Mouse (Mus musculus) T-helper 2 cell (primary cell): ENCODE data around the gene Nob1.

Experiments
- in situ Hi-C: fragments of 300-600 bp; cut with MboI, MseI; formaldehyde crosslinking; loops from one replicate; pipeline ENCODE4 v1.15.1; 2025; ENCODE audit warnings: high pct_unique_total_duplicates

Gene Nob1

GRCm38 (mm10) chr8:107424597-107425229 is at the start of gene Nob1:
Gene Nob1, minus strand, starts transcription at chr8:107425051.
- in situ Hi-C loops = no loop called here

GRCm38 (mm10) chr8:107473369-107473768 is 48.5 kb upstream of the Nob1 start:
- in situ Hi-C loops = no loop called here

- in situ Hi-C loops = no loop called here
Observed at GRCm38 (mm10) chr8:107472403-107473100, 47.7 kb upstream of the Nob1 start.

- in situ Hi-C loops = no loop called here
Observed at GRCm38 (mm10) chr8:107470302-107470701, 45.5 kb upstream of the Nob1 start.

- in situ Hi-C loops = no loop called here
Observed at GRCm38 (mm10) chr8:107468811-107469302, 44.0 kb upstream of the Nob1 start.

- in situ Hi-C loops = no loop called here
Observed at GRCm38 (mm10) chr8:107466642-107467041, 41.8 kb upstream of the Nob1 start.

GRCm38 (mm10) chr8:107465332-107465990 is 40.6 kb upstream of the Nob1 start:
- in situ Hi-C loops = no loop called here

GRCm38 (mm10) chr8:107462423-107462822 is 37.6 kb upstream of the Nob1 start:
- in situ Hi-C loops = no loop called here

- in situ Hi-C loops = no loop called here
Observed at GRCm38 (mm10) chr8:107458281-107458680, 33.4 kb upstream of the Nob1 start.

- in situ Hi-C loops = no loop called here
Observed at GRCm38 (mm10) chr8:107457725-107458124, 32.9 kb upstream of the Nob1 start.

- in situ Hi-C loops = no loop called here
Observed at GRCm38 (mm10) chr8:107455268-107455667, 30.4 kb upstream of the Nob1 start.

- in situ Hi-C loops = loop anchor here (5.0 kb wide), 2 partner anchors 56 to 119 kb away; no protein-coding TSS in a partner anchor
Observed at GRCm38 (mm10) chr8:107453386-107453785, 28.5 kb upstream of the Nob1 start.

- in situ Hi-C loops = loop anchor here (5.0 kb wide), 2 partner anchors 54 to 121 kb away; no protein-coding TSS in a partner anchor
Observed at GRCm38 (mm10) chr8:107451414-107452066, 26.7 kb upstream of the Nob1 start.

GRCm38 (mm10) chr8:107449655-107450054 is 24.8 kb upstream of the Nob1 start:
- in situ Hi-C loops = loop anchor here (5.0 kb wide), 3 partner anchors 43 to 123 kb away; no protein-coding TSS in a partner anchor

- in situ Hi-C loops = loop anchor here (5.0 kb wide), 1 partner anchor 43 kb away; no protein-coding TSS in a partner anchor
Observed at GRCm38 (mm10) chr8:107449130-107449529, 24.3 kb upstream of the Nob1 start.

- in situ Hi-C loops = loop anchor here (5.0 kb wide), 1 partner anchor 44 kb away; no protein-coding TSS in a partner anchor
Observed at GRCm38 (mm10) chr8:107448382-107448889, 23.6 kb upstream of the Nob1 start.

GRCm38 (mm10) chr8:107447713-107448112 is 22.9 kb upstream of the Nob1 start:
- in situ Hi-C loops = loop anchor here (5.0 kb wide), 1 partner anchor 45 kb away; no protein-coding TSS in a partner anchor

- in situ Hi-C loops = loop anchor here (5.0 kb wide), 1 partner anchor 48 kb away; no protein-coding TSS in a partner anchor
Observed at GRCm38 (mm10) chr8:107444626-107445025, 19.8 kb upstream of the Nob1 start.

- in situ Hi-C loops = no loop called here
Observed at GRCm38 (mm10) chr8:107439880-107440625, 15.2 kb upstream of the Nob1 start.

- in situ Hi-C loops = no loop called here
Observed at GRCm38 (mm10) chr8:107437711-107438110, 12.9 kb upstream of the Nob1 start.
